Mouse (Mus musculus): ENCODE measurements around the gene Majin. TPM values are rescaled to one million over a fixed set of nuclear protein-coding genes. Genes with fewer than 3 reads are reported as not detected.

Gene Majin
- polyA plus RNA-seq, 1 experiment from 2014 or later, result not detected

DNA sequence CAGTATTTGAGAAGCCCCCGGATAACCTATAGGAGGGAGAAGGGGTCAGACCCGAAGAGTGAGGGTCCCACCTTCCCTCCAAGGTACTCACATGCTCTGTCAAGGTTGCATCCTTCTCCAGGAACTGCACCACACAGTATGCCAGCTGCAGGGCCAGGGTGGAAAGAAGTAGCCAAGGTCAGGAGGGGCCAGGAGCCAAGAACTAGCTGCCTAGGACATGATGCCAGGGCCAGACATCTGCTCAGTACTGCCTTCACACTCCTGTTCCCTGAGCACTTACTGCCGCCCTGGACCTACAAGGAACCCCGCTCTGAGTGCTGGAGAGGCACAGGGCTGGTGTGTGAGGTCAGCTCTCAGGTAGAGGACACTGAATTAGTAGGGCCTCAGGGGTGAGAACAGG lies 46.2 kb downstream of the Majin start:
- Histone ChIP-seq H3K27me3 (ENCODE audit: control insufficient read depth, insufficient read depth, low read length) (no peaks in the 10 kb centered on the region), H3K36me3 (ENCODE audit: control insufficient read depth, insufficient read depth, low read length) (peaks cover 10% of the 10 kb centered on the region; the same call in 1 of the 2 replicates), H3K9ac (ENCODE audit: low read length) (no peak overlapping the region), H3K9me3 (ENCODE audit: control insufficient read depth, low read length) (no peaks in the 10 kb centered on the region), H3K4me3 (ENCODE audit: low read depth, low read length) (no peak overlapping the region), H3K27ac (replicated peaks) (no peak overlapping the region), H3K4me2 (replicated peaks; ENCODE audit: low read depth) (no peak overlapping the region), H3K4me1 (replicated peaks; ENCODE audit: control insufficient read depth, insufficient read depth) (peaks cover 7% of the 10 kb centered on the region; the same call in 1 of the 2 replicates)
- DNase-seq (ENCODE audit: low spot score) (no peak), ATAC-seq (ENCODE audit: low FRiP score, low TSS enrichment) (no peak)
- WGBS, result 89% methylated on average over 4 of the region's 4 CpGs
- TF ChIP-seq EP300 (optimal IDR thresholded peaks at IDR 0.05) (no peak), CTCF (IDR thresholded peaks at IDR 0.05; ENCODE audit: low read depth) (no peak)

DNA sequence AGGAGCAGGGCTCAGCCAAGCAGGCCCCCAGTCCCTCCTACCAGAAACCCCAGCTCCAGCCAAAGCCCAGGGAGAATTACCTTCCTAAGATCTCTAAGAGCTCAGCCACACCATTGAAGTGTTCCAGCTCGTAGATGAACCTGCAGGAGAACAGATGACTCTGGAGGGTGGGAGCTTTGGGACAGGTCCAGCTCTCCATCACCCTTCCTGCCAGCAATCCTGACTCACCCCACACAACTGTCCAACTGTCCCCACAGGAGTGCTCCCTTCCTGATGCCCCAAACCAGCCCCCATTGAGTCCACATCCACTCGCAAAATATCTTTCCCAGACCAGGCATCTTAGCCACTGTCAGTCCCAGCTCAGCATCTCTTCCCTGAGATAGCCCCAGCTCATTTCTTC lies 46.8 kb downstream of the Majin start:
- DNase-seq (ENCODE audit: low spot score) (no peak), ATAC-seq (ENCODE audit: low FRiP score, low TSS enrichment) (no peak)
- Histone ChIP-seq H3K9ac (ENCODE audit: low read length) (no peak overlapping the region), H3K4me2 (replicated peaks; ENCODE audit: low read depth) (no peak overlapping the region), H3K36me3 (ENCODE audit: control insufficient read depth, insufficient read depth, low read length) (peaks cover 10% of the 10 kb centered on the region; the same call in 1 of the 2 replicates), H3K4me3 (ENCODE audit: low read depth, low read length) (no peak overlapping the region), H3K27me3 (ENCODE audit: control insufficient read depth, insufficient read depth, low read length) (no peaks in the 10 kb centered on the region), H3K4me1 (replicated peaks; ENCODE audit: control insufficient read depth, insufficient read depth) (peaks cover 7% of the 10 kb centered on the region; the same call in 1 of the 2 replicates), H3K9me3 (ENCODE audit: control insufficient read depth, low read length) (no peaks in the 10 kb centered on the region), H3K27ac (replicated peaks) (no peak overlapping the region)
- TF ChIP-seq CTCF (IDR thresholded peaks at IDR 0.05; ENCODE audit: low read depth) (no peak), EP300 (optimal IDR thresholded peaks at IDR 0.05) (no peak)
- WGBS, result 84% methylated on average over 2 of the region's 2 CpGs

DNA sequence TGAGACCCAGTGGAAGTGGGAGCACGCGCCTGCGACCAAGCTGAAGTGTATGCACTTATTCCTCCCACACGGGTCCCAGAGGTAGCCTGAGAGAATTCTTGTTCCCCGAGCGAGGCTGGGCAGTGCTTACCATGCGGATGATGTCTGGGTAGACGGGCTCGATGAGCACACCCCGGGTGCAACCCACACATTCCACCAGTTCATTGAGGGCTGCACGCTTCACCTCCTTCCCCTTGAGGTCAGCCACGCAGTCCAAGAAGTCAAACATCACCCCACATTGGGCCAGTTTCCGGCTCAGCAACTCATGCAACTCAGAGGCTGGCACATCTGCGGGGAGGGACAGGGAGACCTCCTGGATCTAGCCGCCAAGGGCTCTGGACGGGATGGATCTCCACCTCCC lies 49.5 kb downstream of the Majin start:
- Histone ChIP-seq H3K4me2 (replicated peaks; ENCODE audit: low read depth) (no peak overlapping the region), H3K36me3 (ENCODE audit: control insufficient read depth, insufficient read depth, low read length) (peaks cover 6% of the 10 kb centered on the region; the same call in 1 of the 2 replicates), H3K4me1 (replicated peaks; ENCODE audit: control insufficient read depth, insufficient read depth) (peaks cover 10% of the 10 kb centered on the region; the same call in 1 of the 2 replicates), H3K27ac (replicated peaks) (no peak overlapping the region), H3K9ac (ENCODE audit: low read length) (no peak overlapping the region), H3K27me3 (ENCODE audit: control insufficient read depth, insufficient read depth, low read length) (no peaks in the 10 kb centered on the region), H3K4me3 (ENCODE audit: low read depth, low read length) (no peak overlapping the region), H3K9me3 (ENCODE audit: control insufficient read depth, low read length) (no peaks in the 10 kb centered on the region)
- 92% methylated on average over 16 of the region's 16 CpGs for WGBS
- ATAC-seq (ENCODE audit: low FRiP score, low TSS enrichment) (no peak), DNase-seq (ENCODE audit: low spot score) (no peak)
- TF ChIP-seq CTCF (IDR thresholded peaks at IDR 0.05; ENCODE audit: low read depth) (no peak), EP300 (optimal IDR thresholded peaks at IDR 0.05) (no peak)

DNA sequence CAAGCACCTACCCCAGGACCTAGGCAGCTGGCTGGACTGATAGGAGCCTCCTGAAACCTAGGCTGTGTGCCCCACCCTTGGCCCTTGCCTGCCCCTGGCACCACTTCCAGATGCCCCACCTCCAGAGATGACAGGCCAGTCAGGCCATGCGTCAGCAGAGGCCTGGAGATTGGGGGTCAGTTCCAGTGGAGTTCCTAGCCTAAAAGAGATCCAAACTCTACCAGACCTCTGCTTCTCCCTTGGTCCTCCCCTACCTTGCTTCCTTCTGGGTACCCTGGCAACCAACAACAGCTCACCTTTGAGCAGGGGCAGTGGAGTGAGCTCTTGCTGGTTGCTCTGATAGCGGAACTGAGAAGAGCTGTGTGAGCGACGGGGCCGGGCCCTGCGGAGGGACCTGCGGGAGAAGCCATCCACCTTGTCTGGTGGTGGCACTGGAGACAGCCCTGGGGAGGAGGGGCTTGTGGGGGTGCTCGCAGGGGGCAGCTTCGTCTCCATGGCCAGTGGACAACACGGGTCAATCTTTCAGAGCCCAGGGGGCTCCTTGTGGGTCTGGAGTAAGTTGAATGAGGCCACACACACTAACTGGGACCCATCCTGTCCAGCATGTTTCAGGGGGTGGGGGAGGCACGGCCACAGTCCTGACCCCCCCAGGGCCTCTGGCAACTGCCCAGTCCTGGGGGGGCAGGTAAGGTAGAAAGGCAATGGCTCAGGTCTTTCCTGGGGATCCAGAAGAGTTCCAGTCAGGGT lies 50.3 kb downstream of the Majin start:
- no peak for TF ChIP-seq CTCF (IDR thresholded peaks at IDR 0.05; ENCODE audit: low read depth)
- TF ChIP-seq EP300 (optimal IDR thresholded peaks at IDR 0.05), result no peak
- WGBS, result 61% methylated on average over 11 of the region's 11 CpGs
- Histone ChIP-seq H3K9ac (ENCODE audit: low read length) (peak overlapping the region; percentile 80), H3K4me3 (ENCODE audit: low read depth, low read length) (peak overlapping the region; percentile 75), H3K4me2 (replicated peaks; ENCODE audit: low read depth) (peak overlapping the region; percentile 85), H3K27me3 (ENCODE audit: control insufficient read depth, insufficient read depth, low read length) (no peaks in the 10 kb centered on the region), H3K36me3 (ENCODE audit: control insufficient read depth, insufficient read depth, low read length) (peaks cover 6% of the 10 kb centered on the region; the same call in 1 of the 2 replicates), H3K27ac (replicated peaks) (no peak overlapping the region), H3K9me3 (ENCODE audit: control insufficient read depth, low read length) (no peaks in the 10 kb centered on the region), H3K4me1 (replicated peaks; ENCODE audit: control insufficient read depth, insufficient read depth) (peaks cover 10% of the 10 kb centered on the region; the same call in 1 of the 2 replicates)
- ATAC-seq (ENCODE audit: low FRiP score, low TSS enrichment) (no peak), DNase-seq (ENCODE audit: low spot score) (peak; percentile 46)

DNA sequence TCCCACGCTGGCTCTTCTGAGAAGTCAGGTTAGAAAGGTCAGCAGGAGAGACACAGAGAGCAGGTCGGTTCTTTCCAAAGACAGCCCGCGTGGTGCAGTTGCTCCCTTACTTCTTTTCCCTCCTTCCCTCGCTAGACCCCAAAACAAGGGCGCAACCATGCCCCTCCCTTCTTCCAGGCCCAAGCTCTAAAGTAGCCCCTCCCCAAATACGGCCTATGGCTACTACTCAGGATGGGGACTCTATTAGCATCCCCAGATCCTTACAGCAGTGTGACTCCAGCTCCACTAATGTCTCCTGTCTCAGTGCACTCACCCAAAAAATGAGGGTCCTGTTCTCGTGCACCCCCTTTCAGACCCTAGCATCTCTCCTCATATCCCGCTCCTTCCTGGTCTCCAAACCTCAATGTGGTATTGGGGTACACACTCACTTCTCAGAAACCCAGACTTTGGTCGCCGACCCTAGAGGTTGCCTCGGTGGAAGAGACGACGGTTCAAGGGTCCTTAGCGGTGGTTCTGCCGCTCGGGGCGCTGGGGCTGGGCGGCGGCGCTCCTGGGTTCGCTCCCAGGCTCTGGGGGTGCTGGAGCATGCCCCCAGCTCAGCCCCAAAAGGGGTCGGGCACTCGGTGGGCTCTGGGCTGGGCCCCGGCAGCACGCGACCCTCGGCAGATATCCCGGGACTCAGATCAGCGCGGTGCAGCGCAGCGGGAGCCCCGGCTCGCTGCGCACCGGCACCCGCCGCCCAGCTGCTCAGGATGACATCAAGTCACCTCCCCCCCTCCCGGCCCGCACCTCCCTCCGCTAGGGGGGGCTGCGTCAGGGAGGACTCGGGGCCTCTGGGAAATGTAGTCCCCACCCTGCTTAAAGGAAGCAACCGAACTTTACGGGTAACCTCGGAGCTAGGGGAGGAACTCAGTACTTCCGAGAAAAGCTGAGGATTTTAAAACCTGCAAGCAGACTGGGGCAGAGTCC lies 51.2 kb downstream of the Majin start, which contains the start of gene Ppp2r5b:
Ppp2r5b (minus strand) TSS at position 789 of the 969 bp plus-strand sequence.
- 4% methylated on average over 48 of the region's 48 CpGs for WGBS
- TF ChIP-seq EP300 (optimal IDR thresholded peaks at IDR 0.05) (no peak), CTCF (IDR thresholded peaks at IDR 0.05; ENCODE audit: low read depth) (peak; percentile 72)
- Histone ChIP-seq H3K36me3 (ENCODE audit: control insufficient read depth, insufficient read depth, low read length) (peaks cover 6% of the 10 kb centered on the region; the same call in 1 of the 2 replicates), H3K4me1 (replicated peaks; ENCODE audit: control insufficient read depth, insufficient read depth) (peaks cover 10% of the 10 kb centered on the region; the same call in 1 of the 2 replicates), H3K4me2 (replicated peaks; ENCODE audit: low read depth) (peak within 1 kb of the TSS; percentile 85), H3K4me3 (ENCODE audit: low read depth, low read length) (peak within 1 kb of the TSS; percentile 75), H3K27me3 (ENCODE audit: control insufficient read depth, insufficient read depth, low read length) (no peaks in the 10 kb centered on the region), H3K9ac (ENCODE audit: low read length) (peak within 1 kb of the TSS; percentile 80), H3K27ac (replicated peaks) (peak within 1 kb of the TSS; percentile 96), H3K9me3 (ENCODE audit: control insufficient read depth, low read length) (no peaks in the 10 kb centered on the region)
- ATAC-seq (ENCODE audit: low FRiP score, low TSS enrichment) (peak; percentile 90), DNase-seq (ENCODE audit: low spot score) (peak; percentile 96)

Data from stomach, postnatal 0 days (tissue).